Mouse (Mus musculus) megakaryocyte, embryonic 14.5 days (primary cell): ENCODE data around the gene Map3k11.

Experiments
- FLI1 ChIP-seq: IDR thresholded peaks from 2 replicates; pipeline ENCODE4 v1.6.1; 2012; ENCODE audit warnings: low read length, inconsistent platforms, mixed read lengths
- GATA1 ChIP-seq: IDR thresholded peaks from 3 replicates; pipeline ENCODE4 v1.6.1; 2012; ENCODE audit warnings: mixed read lengths, low read length, inconsistent platforms, borderline replicate concordance

DNA sequence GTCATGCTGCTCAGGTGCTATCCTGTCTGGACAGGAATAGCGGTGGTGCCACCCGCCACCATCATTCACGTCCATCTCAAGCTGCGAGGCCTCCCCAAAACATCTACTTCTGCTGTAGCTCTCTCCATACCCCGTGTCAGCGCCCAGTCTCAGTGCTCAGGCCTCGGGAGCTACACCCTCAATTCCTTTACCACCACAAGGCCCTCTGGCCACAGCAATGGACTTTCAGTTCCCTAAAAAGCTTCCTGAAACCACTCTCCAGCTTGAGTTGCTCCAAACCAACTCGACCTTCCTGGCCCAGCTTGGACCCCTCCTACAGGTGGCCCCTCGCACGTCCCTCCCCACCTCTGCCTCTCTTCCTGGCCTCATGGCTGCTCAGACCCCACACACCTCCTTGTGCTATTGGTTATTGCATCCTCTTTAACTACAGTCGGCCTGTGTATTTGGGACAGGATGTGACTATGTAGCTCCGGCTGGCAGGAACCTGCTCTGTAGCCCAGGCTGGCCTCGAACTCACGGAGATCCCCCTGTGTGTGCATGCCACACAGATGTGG is 23.4 kb downstream of the Map3k11 start:
- TF ChIP-seq GATA1 (no peak), FLI1 (no peak)
